Mouse (Mus musculus): ENCODE data around the gene Rcc2. TPM values are rescaled to one million over a fixed set of nuclear protein-coding genes. Genes with fewer than 3 reads are reported as not detected.
A peak's percentile ranks its signal among the peaks of the same experiment; 100 is the strongest.

Gene Rcc2
- total RNA-seq, 2 experiments from 2014 or later: 59.4 to 63.3 TPM

DNA sequence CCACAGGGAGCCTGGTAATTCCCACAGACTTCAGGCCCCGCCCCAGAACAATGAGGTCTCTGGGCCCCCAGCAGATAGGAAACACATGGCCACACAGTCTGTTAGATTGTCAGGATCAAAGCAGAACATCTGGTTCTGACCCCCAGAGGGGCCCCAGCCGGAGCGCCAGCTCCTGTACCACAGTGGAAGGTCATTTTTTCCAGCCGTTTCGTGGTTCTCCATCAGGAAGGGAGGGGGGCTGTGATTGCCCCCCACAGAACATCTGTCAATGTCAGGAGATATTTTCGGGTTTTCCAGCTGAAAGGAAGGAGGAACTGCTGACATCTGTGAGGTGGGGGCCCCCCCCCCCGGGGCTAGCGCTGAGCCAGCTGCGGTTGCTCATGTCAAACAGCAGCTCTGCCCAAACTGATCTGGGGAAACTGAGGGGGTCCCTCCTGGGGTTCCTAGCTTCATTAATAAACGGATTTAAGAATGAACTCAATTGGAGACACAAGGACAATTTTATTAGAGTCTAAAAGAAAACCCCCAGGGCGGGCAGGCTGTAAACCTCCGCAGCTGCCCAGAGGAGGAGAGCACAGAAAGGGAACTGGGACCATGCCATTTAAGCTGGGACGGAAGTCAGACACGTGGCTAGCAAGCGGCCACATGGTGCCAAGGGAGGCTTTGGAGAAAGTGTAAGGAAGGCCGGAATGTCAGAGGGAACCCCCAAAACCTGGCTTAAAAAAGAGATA is 16.0 kb upstream of the Rcc2 start:
- intact Hi-C loops (cut with DNase I): no loop called here
- DNase-seq: no peak

DNA sequence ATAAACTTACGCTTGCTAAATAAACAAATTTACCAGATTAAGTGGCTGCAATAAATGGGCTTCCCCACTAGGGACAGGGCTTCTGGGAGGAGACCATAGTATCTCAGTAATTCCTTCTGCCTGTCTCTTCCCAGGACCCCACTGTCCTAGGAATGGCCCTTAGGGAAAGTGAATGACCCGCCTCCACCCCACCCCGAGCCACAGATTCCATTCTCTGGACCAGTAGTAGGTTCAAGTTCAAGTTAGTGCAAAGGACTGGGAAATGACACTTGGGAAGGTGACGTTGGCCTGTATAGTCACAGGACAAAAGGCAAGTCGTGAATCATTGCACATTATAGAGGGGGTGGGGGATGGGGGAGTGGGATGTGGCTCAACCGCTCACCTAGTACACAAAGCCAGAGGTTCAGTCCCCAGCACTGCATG is 15.4 kb upstream of the Rcc2 start:
- intact Hi-C loops (cut with DNase I): no loop called here
- no peak for DNase-seq

DNA sequence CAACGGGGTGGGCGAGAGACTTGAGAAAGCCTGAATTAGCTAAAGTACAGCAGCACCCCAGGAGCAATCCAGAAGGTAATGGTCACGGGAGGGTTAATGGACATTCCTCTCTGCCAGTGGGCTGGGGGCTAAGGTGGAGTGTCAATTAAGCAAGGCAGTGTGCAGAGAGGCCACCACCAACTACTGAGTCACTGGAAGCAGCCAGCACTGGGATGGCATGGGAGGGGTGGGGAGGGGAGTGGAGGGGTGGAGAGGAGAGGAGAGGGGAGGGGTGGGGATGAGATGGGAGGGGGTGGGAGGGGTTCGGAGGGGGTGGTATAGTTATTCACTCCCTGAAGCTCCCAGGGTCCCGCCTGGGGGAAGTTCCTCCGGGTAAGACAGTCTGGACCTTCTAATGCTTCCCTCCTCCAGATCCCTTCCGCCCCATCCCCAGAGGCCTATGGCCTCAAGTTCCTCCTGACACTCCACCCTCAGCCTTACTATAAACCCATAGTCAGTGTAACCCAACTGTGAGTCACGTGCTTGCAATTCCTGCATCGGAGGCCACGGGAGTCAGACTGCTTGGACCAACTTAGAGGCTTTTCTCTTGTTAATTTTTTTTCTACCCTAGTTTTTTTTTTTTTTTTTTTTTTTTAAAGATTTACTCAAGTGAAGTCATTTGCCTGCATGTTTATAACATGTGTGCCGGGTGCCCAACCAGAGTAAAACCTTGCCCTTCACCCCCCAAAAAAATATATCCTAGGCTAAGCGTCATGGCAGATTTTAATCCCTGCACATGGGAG is 12.1 kb upstream of the Rcc2 start:
- DNase-seq: no peak
- intact Hi-C loops (cut with DNase I): no loop called here

DNA sequence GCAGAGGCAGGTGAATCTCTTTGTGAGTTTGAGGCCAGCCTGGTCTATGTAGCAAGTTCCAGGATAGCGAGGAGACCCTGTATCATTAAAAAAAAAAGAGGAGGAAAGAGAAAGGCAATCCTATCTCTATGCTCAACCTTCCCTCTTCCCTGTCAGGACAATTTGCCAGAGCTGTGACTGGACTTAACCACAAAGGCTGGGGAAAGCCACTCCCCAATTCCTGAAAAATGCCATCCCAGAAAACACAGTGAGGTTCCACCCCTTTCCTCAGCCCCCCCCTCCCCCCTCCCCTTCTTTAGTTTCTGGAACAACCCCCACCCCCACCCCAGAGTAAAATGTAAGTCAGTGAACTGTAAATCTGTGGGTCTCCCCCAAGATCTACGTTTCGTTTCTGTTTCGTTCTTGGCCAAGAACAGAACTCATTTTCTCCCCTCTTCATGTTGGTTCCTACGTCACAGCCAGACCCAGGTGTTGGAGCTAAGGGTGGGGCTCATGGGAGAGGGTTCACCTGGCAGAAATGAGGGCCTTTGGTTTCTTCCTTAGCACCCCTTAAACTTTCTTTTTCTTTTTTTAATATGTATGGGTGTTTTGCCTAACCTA is 11.4 kb upstream of the Rcc2 start:
- intact Hi-C loops (cut with DNase I): no loop called here

DNA sequence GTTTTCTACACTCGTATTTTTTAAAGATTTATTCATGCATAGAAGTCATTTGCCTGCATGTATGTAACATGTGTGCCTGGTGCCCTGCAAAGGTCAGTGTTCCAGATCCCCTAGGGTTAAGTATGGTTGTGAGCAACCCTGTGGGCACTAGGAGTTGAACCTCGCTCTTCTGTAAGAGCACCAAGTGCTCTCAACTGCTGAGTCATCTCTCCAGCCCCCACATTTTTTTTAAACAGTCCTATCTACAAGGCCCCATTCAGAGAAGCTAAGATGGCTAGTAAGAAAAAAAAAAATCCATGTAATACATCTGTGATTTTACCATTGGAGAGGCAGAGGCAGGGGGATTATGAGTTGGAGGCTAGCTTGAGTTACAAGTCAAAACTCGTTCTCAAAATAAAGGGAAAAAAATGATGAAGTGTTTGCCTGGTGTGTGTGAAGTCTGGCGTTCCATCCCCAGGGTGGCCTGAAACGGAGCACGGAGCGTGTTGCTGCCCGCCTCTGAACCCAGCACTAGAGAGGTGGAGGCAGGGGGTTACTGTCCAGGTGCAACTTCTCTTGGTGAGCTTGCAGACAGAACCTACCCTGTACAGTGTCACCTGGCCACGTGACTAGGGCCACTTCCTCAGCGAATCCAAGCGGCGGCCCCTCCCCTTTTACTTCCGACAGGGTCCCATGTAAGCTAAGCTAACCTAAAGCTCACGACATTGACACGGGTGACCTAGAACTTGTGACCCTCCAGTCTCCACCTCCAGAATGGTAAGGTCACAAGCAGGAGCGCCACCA is 10.3 kb upstream of the Rcc2 start:
- no peak for DNase-seq
- intact Hi-C loops (cut with DNase I): no loop called here

More for the DNA sequence above, 11.4 kb upstream of the Rcc2 start:
- DNase-seq: no peak

DNA sequence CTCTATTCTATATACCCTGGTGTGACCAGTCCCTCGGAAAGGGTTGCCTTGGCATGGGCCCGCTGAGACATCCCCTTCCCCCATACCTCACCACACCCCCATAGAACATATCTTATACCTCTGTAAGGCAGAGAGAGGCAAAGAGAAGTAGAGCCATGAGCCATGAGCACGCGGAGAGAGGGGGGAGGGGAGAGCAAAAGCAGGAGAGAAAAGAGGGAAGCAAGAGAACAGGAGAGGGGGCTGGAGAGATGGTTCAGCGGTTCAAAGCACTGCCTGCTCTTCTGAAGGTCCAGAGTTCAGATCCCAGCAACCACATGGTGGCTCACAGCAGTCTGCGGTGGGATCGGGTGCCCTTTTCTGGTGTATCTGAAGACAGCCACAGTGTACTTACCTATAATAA is 8.9 kb upstream of the Rcc2 start:
- intact Hi-C loops (cut with DNase I): no loop called here
- no peak for DNase-seq

DNA sequence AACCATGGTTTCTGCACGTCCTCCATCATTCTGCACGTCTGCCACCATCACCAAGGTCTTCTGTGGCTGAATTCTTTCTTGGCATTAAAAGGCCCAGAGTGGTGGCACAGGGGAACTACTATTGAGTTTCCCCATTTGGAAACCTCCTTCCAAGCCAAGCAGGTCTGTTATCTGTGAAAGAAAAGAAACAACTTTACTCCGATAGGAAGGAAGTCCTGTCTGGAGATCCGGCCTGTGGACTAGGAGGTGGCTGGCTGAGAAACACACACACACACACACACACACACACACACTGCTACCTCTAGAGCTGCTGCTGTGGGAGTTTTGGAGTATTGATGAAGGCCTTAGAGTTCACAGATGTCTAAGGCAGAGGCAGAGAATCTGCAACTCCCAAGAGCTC is 6.8 kb upstream of the Rcc2 start:
- intact Hi-C loops (cut with DNase I): no loop called here
- DNase-seq: no peak

DNA sequence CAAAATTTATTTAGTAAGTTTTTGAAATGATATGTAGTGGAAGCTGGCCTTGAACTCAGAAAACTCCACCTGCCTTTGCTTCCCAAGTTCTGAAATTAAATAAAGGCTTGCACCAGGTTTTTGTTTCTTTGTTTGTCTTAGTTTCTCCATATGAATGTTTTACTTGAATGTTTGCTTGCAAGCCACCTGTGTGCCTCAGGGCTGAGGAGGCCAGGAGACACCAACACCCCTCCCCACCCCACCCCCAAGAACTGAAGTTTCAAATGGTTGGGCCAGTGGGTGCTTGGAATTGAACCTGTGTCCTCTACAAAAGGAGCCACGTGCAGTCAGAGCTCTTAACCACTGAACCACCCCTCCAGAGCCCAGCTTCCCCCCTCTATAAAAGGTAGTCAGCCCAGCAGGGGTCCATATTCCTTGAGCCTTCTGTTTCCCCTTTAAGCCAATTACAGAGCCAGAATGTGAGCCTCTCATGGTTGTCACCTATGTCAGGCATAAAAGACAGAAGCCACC is 5.7 kb upstream of the Rcc2 start:
- intact Hi-C loops (cut with DNase I): no loop called here
- no peak for DNase-seq

DNA sequence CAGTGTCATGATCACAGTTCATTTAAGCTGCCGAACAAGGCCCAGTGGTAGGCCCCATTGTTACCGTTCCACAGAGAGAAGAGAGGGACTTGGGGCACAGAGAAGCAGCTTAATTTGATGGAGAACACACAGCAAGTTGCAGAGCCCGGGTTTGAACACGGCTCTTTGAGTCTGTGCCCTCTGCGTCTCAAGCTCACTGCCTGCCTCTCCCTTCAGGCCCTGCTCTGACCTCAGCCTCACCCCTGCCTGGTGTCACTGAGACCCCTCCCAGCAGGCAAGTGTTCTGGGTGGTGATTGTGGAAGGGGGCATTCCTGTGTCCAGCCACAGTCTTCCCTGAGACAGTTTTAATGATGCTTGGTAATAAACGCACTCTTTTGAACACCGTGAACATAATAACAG is 5.2 kb upstream of the Rcc2 start:
- intact Hi-C loops (cut with DNase I): no loop called here
- DNase-seq: no peak

DNA sequence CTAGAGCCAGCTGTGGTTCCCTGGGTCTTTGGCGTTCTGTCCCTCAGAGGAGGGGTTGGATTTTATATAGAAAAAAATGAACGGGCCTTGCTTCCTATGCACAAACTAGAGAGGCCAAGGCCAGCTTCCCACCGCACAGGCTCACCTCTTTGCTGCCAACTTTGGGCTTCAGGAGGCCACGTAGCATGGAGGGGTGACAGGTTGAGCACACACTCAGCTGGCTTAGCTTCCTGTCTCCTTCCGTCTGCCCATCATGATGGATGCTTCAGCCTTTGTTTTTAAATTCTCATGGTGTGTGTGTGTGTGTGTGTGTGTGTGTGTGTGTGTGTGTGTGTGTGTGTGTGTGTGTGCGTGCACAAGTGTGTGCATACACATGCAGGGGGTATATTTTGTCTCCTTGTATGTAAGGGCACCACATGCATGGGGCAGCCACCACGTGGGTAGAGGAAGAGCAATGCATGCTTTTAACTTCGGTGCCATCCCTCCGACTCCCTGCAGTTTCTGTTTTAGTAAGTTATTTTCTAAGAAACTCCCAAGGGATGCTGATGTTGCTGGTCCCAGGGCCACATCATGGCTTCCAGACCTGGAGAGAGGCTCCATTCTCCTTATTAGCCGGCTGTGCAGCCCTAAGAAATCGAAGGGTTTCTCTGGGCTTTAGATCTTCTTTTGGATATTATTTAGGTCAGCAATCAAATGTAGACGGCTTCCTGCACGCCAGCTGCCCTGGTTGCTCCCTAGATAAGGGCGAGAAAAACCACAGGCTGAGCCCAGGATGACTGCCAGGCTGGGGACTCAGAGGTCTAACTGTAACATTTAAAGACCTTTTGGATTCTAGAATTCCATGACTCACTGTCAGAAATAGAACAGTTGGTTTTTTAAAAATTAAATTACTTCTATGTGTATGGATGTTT is 4.4 kb upstream of the Rcc2 start:
- intact Hi-C loops (cut with DNase I): no loop called here
- DNase-seq: no peak

DNA sequence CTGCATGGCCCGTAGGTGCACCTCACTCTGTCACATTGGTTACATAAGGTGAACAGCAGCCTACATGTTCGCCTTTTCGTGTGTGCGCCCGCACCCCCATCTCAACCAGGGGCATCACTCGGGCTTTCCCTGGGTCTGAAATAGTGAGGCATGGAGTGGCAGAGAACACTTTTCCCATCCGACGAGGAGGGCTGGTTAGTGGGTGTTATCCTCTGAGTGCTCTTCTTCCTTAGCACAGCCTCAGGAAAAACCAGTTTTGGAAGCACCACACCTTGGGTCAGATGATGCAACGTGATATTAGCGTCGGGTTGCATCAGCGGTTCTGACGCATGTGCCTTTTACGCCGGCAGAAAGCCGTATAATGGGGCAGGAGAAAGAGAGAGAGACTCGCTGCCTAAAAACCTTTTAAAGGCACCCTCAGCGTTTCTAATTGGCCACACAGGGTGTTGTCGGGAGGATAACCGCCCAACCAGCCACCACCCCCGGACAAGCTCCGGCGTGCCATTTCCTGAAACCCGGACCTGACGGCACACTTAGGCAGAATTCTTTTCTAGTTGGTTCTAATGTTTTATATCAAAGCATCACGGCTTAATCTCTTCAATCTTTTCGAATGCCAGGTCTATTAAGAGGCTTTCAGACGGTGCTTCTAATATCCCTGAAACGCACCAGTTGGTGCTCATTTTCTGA is 757 bp upstream of the Rcc2 start:
- intact Hi-C loops (cut with DNase I): no loop called here
- no peak for DNase-seq

DNA sequence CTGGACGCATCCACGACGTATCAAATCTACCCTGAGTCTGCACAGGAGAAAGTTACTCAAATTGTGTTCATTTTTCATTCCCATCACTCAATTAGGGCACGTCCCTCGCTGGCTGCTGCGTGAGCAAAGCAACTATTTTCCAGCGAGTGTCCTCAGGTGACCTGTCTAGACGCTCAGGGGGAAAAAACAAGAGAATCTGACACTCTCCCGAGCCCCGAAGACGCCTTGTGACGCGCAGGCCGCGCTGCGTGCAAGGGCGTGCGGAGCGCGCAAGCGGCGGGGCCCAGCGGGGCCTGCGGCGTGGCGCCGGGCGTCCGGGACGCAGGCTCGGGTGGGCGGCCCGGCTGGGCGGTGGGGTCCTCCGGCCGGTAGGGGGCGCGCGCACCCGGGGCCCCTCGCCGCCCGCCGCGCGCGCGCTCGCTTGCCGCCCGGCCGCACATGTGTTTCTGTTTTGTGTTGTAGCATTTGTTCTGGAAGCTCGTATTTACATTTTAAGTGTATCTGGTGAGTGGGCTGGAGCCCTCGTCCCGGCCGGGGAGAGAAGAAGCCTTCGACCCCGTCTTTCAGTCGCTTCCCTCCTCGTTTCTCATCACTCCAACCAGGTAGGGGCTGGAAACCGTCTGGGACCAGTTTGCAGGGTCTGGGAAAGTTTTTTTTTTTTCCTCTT is 841 bp downstream of the Rcc2 start:
- intact Hi-C loops (cut with DNase I): no loop called here
- DNase-seq: peak; percentile 72

DNA sequence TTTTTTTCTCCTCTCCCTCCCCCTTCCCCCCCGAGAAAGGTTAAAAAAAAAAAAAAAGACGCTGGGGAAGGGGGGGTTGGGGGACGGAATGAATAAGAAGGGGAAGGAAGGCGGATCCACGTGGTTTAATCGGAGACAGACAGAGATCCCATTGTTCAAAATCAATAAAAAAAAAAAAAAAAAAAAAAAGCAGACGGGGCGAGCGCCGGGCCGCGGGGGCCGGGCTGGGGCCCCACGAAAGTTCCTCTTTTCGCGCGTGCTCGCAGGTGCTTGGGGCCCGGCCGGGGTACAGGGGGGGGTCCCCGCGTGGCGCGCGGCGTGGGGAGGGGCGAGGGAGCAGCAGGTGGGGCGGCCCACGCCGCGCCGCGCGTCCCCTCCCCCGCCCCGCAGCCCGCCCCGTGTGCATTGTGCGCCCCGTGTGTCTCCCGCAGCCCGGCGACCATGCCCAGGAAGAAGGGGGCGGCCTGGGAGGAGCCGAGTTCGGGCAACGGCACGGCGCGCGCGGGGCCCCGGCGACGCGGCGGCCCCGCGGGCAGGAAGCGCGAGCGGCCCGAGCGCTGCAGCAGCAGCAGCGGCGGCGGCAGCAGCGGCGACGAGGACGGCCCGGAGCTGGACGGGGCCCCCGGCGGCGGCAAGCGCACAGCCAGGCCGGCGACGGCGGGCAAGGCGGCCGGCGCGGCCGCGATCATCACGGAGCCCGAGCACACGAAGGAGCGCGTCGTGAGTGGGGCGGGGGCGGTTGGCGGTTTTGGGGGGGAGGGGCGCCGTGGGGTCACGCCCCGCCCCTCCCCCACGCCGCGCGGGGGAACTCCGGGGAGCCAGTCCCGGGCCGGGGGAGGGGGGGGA is 1.6 kb downstream of the Rcc2 start:
- no peak for DNase-seq
- intact Hi-C loops (cut with DNase I): no loop called here

DNA sequence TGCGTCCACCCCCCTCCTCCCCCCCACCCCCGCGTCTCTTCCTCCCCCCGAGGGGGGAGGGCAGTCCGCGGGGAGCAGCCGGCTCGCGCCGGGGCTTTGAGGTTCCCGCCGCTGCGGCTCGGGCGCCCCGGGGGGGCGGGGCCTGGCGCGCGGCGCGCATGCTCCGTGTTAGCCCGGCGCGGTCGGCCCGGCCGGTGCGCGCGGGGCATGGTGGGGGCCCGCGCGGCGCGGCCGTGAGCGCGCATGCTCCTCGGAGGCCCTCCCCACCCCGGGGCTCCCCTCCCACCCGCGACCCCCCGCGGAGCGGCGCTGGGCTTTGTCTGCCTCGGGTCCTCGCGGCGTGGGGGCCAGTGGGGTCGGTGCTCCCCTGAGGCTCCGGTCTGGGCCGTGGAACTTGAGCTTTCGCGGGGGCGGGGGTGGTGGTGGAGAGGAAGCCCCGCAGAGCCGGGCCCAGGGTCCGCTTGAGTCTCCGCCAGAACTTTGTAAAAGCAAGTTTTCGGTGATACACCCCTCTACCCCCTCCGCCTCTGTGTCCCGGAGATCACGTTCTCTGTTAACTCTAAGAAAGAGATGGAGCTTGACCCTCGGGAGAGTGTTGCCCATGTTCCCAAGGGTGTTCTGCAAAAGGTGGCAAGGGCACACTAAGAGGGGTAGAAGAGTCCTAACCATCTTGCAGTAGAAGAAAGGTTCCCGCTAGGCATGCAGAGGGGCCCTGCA is 2.4 kb downstream of the Rcc2 start:
- intact Hi-C loops (cut with DNase I): no loop called here
- DNase-seq: peak; percentile 80

DNA sequence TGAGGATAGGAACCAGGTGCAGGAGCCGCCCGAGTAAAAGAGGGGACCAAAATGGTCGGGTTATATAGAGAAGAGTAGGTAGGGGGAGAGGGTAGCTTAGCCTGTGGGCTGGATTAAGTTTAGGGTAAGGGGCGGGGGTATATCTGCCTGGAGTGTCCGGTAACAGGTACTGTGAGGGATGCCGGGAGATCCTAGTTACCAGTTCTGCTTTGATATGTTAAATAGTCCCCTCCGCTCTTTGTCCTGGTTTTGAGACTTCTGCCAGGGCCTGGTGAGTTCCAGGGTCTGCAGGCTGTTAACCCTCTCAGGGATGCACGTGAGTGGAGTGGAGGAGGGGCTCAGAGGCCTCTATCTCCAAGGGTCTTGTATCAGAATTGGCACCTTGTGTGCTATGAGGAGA is 3.3 kb downstream of the Rcc2 start:
- no peak for DNase-seq
- intact Hi-C loops (cut with DNase I): no loop called here

DNA sequence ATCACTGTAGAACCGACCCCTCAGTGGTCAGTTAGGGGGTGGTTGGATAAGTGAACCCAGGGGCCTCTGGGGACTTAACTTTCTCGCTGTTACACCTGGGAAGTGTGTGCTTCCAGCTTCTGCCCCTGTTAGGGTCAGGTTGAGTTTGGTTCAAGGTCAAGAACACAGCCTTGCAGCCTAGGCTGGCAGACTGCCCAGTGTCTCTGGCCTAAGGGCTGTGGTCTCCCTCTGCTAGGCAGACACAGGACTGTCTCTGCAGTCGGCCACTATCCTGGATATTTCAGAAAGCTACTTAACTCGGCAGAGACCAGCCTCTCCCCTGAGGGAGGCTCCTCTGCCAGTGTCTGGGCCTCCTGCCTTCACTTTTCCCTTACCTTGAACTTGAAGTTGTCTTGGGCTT is 3.8 kb downstream of the Rcc2 start:
- no peak for DNase-seq

DNA sequence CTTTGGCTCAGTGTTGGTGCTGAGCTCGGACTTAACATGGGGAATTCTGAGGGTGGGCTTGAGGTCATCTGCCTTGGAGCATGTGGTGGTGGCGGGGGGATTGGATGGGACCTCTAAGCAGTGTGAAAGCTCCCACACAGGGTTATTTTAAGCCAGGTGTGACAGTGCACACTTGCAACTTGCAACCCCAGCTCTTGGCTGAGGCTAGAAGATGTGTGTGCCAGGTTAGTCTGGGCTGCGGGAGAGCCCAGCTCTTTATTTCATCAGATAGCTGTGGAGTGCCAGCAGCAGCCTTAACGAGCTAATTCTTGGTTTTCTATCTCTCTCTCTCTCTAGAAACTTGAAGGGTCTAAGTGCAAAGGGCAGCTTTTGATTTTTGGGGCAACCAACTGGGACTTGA is 7.3 kb downstream of the Rcc2 start:
- no peak for DNase-seq
- intact Hi-C loops (cut with DNase I): no loop called here

More for the DNA sequence above, 3.8 kb downstream of the Rcc2 start:
- intact Hi-C loops (cut with DNase I): no loop called here
